Mouse (Mus musculus): ENCODE measurements at regions not wholly inside any gene's neighbourhood (a gene's known extent, or its start where the extent isn't known, plus 50 kb on each side); places are given as distances from the start of the nearest gene placed in this dataset.
A peak's percentile ranks its signal among the peaks of the same experiment; 100 is the strongest.
"Not testable (repeated sequence)": the region's sequence is repeated elsewhere in the genome, so short reads cannot be mapped to it uniquely, and the experiment has no call there.

- peak; percentile 7 to 14 for DNase-seq
These were observed 569.0 kb downstream of the Lrriq3 start for GRCm38 (mm10) chr3:155662280-155662679.

- no peak for DNase-seq
These were observed 579.3 kb downstream of the Lrriq3 start for GRCm38 (mm10) chr3:155672558-155672957.

GRCm38 (mm10) chr3:155680200-155680599 is 587.0 kb downstream of the Lrriq3 start:
- peak; percentile 73 for DNase-seq

- peak in 1 of 2 experiments; percentile 16 for DNase-seq
These were observed 589.9 kb downstream of the Lrriq3 start for GRCm38 (mm10) chr3:155682921-155683813.

GRCm38 (mm10) chr3:155688358-155688757 is 595.1 kb downstream of the Lrriq3 start:
- peak; percentile 45 to 51 for DNase-seq

- peak in 1 of 2 experiments; percentile 2 for DNase-seq
These were observed 629.8 kb downstream of the Lrriq3 start for GRCm38 (mm10) chr3:155723011-155723510.

GRCm38 (mm10) chr3:155742421-155742820 is 649.2 kb downstream of the Lrriq3 start:
- DNase-seq = no peak

GRCm38 (mm10) chr3:155746601-155747000 is 653.4 kb downstream of the Lrriq3 start:
- not testable (repeated sequence) for DNase-seq

- DNase-seq = no peak
These were observed 654.3 kb downstream of the Lrriq3 start for GRCm38 (mm10) chr3:155747511-155747910.

GRCm38 (mm10) chr3:155757285-155757684 is 664.1 kb downstream of the Lrriq3 start:
- DNase-seq = no peak

GRCm38 (mm10) chr3:155776019-155776418 is 682.8 kb downstream of the Lrriq3 start:
- DNase-seq = no peak

GRCm38 (mm10) chr3:155777025-155777424 is 683.8 kb downstream of the Lrriq3 start:
- DNase-seq = no peak

GRCm38 (mm10) chr3:155815693-155816092 is 722.5 kb downstream of the Lrriq3 start:
- DNase-seq = no peak

GRCm38 (mm10) chr3:155824863-155825262 is 731.6 kb downstream of the Lrriq3 start:
- no peak for DNase-seq

GRCm38 (mm10) chr3:155866286-155866685 is 695.3 kb upstream of the Negr1 start:
- DNase-seq = no peak

GRCm38 (mm10) chr3:155875696-155876095 is 685.9 kb upstream of the Negr1 start:
- no peak for DNase-seq

- peak in 1 of 2 experiments; percentile 4 for DNase-seq
These were observed 683.2 kb upstream of the Negr1 start for GRCm38 (mm10) chr3:155878401-155878800.

- no peak for DNase-seq
These were observed 680.9 kb upstream of the Negr1 start for GRCm38 (mm10) chr3:155880722-155881121.

GRCm38 (mm10) chr3:155915981-155916380 is 645.6 kb upstream of the Negr1 start:
- DNase-seq = no peak

GRCm38 (mm10) chr3:155942896-155943295 is 618.7 kb upstream of the Negr1 start:
- DNase-seq = no peak

GRCm38 (mm10) chr3:155944042-155944735 is 617.4 kb upstream of the Negr1 start:
- no peak for DNase-seq

- DNase-seq = no peak
These were observed 616.4 kb upstream of the Negr1 start for GRCm38 (mm10) chr3:155945188-155945587.

GRCm38 (mm10) chr3:155962496-155962895 is 599.1 kb upstream of the Negr1 start:
- not testable (repeated sequence) for DNase-seq

- DNase-seq = no peak
These were observed 582.0 kb upstream of the Negr1 start for GRCm38 (mm10) chr3:155979636-155980035.

Data from cerebellum, postnatal 14 days (tissue).